Mouse (Mus musculus): ENCODE measurements around the gene Nrxn2. TPM values are rescaled to one million over a fixed set of nuclear protein-coding genes. Genes with fewer than 3 reads are reported as not detected.

The Nrxn2 gene
- polyA plus RNA-seq, 1 experiment from 2014 or later: 2.5 TPM

DNA sequence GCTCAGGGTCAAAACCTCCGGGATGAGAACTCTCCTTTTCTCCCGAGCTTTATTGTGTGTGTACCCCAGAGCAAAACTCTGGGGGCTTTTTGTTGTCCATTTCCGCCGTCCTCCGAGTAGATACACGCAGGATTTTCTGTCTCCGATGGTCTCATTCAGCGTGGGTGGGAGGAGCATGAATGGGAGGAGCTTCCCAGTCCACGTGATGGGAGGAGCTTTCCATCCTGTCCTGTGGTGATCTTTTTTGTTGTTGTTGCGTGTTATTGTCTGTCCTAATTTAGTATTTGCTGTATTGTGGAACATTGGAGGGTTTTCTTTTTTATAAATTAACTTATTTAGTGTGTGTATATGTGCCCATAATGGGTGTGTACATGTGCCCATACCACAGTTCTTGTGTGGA lies 13.1 kb upstream of the Nrxn2 start:
- Histone ChIP-seq H3K4me1 (ENCODE audit: control insufficient read depth, insufficient read depth, low read length) (peaks cover 16% of the 10 kb centered on the region), H3K4me3 (ENCODE audit: low read depth, low read length) (no peak overlapping the region), H3K27me3 (ENCODE audit: control insufficient read depth, insufficient read depth, low read length) (no peaks in the 10 kb centered on the region), H3K27ac (ENCODE audit: low read length) (no peak overlapping the region), H3K36me3 (ENCODE audit: control insufficient read depth, insufficient read depth, low read length) (no peaks in the 10 kb centered on the region), H3K4me2 (replicated peaks; ENCODE audit: low read depth, low read length) (no peak overlapping the region), H3K9me3 (ENCODE audit: control insufficient read depth, low read depth, low read length) (no peaks in the 10 kb centered on the region), H3K9ac (replicated peaks; ENCODE audit: low read depth, low read length) (no peak overlapping the region)
- no peak for ATAC-seq (ENCODE audit: insufficient number of reproducible peaks, insufficient read depth, low FRiP score, low read depth)
- WGBS: 77% methylated on average over 10 of the region's 10 CpGs

- 80% methylated on average over 8 of the region's 8 CpGs for whole genome bisulfite sequencing
- Histone ChIP-seq H3K27ac (ENCODE audit: low read length) (no peak overlapping the region), H3K36me3 (ENCODE audit: control insufficient read depth, insufficient read depth, low read length) (no peaks in the 10 kb centered on the region), H3K27me3 (ENCODE audit: control insufficient read depth, insufficient read depth, low read length) (no peaks in the 10 kb centered on the region), H3K4me1 (ENCODE audit: control insufficient read depth, insufficient read depth, low read length) (peaks cover under 1% of the 10 kb centered on the region; the same call in 1 of the 2 replicates), H3K9me3 (ENCODE audit: control insufficient read depth, low read depth, low read length) (no peaks in the 10 kb centered on the region), H3K4me3 (ENCODE audit: low read depth, low read length) (no peak overlapping the region), H3K4me2 (replicated peaks; ENCODE audit: low read depth, low read length) (no peak overlapping the region), H3K9ac (replicated peaks; ENCODE audit: low read depth, low read length) (no peak overlapping the region)
- ATAC-seq (ENCODE audit: insufficient number of reproducible peaks, insufficient read depth, low FRiP score, low read depth): no peak
Observed at GRCm38 (mm10) chr19:6407109-6407508, 11.4 kb upstream of the Nrxn2 start.

DNA sequence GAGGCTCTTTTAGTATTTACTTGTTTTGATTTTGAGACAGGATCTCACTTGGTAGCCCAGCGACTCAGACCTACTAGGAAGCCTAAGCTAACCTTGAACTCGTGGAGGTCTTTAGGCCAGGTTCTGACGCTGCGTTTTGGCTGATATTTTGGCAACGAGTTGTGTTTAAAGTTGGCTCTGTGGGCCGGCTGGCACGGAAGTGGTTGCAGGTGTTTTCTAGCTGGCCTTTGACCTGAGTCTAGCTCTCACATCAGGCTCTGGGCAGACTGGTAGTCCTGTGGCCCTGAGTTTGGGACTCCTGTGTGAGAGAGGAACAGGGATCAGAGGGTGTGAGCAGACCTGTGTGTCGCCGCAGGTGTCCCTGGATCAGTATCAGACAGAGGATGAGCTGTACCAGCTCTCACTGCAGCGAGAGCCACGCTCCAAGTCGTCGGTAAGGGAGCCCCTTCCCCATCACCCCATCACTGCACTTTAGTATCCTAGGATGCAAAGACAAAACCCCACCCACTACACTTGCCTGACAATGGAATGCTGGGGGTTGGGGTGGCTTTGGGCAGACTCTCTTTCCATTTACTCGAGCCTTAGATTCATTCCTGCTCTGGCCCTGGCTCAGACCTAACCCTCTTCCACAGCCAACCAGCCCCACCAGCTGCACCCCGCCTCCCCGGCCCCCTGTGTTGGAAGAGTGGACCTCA lies 10.6 kb upstream of the Nrxn2 start:
- no peak overlapping the region for H3K27ac ChIP-seq (ENCODE audit: low read length)
- no peak for ATAC-seq (ENCODE audit: insufficient number of reproducible peaks, insufficient read depth, low FRiP score, low read depth)
- no peaks in the 10 kb centered on the region for H3K4me1 ChIP-seq (ENCODE audit: control insufficient read depth, insufficient read depth, low read length)
- no peak overlapping the region for H3K9ac ChIP-seq (replicated peaks; ENCODE audit: low read depth, low read length)
- H3K36me3 ChIP-seq (ENCODE audit: control insufficient read depth, insufficient read depth, low read length): no peaks in the 10 kb centered on the region
- no peak overlapping the region for H3K4me3 ChIP-seq (ENCODE audit: low read depth, low read length)
- H3K9me3 ChIP-seq (ENCODE audit: control insufficient read depth, low read depth, low read length): no peaks in the 10 kb centered on the region
- 57% methylated on average over 16 of the region's 16 CpGs for WGBS
- no peak overlapping the region for H3K4me2 ChIP-seq (replicated peaks; ENCODE audit: low read depth, low read length)
- no peaks in the 10 kb centered on the region for H3K27me3 ChIP-seq (ENCODE audit: control insufficient read depth, insufficient read depth, low read length)

DNA sequence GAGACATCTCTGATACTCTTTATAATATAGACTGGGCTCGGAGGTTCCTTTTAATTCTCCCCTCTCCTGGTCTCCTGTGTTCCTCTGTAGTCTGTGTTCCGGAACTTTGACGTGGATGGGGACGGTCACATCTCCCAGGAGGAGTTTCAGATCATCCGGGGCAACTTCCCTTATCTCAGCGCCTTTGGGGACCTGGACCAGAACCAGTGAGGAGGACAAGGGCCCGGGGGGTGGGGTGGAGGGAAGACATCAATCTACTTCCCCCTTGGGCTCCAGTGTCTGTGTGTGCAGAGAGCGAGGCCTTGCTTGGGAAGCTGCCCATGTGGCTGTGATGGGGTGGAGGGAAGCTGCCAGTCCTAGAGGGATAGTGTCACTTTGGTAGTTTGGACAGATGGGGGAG lies 9.8 kb upstream of the Nrxn2 start:
- Histone ChIP-seq H3K9me3 (ENCODE audit: control insufficient read depth, low read depth, low read length) (no peaks in the 10 kb centered on the region), H3K27ac (ENCODE audit: low read length) (no peak overlapping the region), H3K36me3 (ENCODE audit: control insufficient read depth, insufficient read depth, low read length) (no peaks in the 10 kb centered on the region), H3K4me3 (ENCODE audit: low read depth, low read length) (no peak overlapping the region), H3K9ac (replicated peaks; ENCODE audit: low read depth, low read length) (no peak overlapping the region), H3K27me3 (ENCODE audit: control insufficient read depth, insufficient read depth, low read length) (no peaks in the 10 kb centered on the region), H3K4me1 (ENCODE audit: control insufficient read depth, insufficient read depth, low read length) (no peaks in the 10 kb centered on the region), H3K4me2 (replicated peaks; ENCODE audit: low read depth, low read length) (no peak overlapping the region)
- WGBS: 86% methylated on average over 8 of the region's 8 CpGs
- no peak for ATAC-seq (ENCODE audit: insufficient number of reproducible peaks, insufficient read depth, low FRiP score, low read depth)

DNA sequence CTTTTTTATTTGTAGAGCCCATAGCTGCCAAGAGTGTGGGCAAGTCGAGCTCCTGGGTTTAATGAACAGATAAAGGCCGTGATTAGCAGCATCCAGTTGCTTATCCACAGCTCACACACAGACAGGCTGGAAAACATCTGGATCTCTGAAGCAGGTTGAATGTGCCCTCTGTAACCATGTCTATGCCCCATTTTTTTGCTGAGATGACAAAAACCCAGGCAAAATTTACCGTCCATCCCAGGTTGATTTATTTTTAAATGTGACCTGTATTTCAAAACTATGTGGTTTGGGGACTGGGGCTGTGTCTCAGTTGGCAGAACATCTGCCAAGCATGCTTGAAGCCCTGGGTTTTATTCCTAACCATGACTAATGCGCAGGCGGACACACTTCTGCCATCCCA lies 9.4 kb upstream of the Nrxn2 start:
- Histone ChIP-seq H3K27me3 (ENCODE audit: control insufficient read depth, insufficient read depth, low read length) (no peaks in the 10 kb centered on the region), H3K27ac (ENCODE audit: low read length) (no peak overlapping the region), H3K36me3 (ENCODE audit: control insufficient read depth, insufficient read depth, low read length) (no peaks in the 10 kb centered on the region), H3K9ac (replicated peaks; ENCODE audit: low read depth, low read length) (no peak overlapping the region), H3K9me3 (ENCODE audit: control insufficient read depth, low read depth, low read length) (no peaks in the 10 kb centered on the region), H3K4me3 (ENCODE audit: low read depth, low read length) (no peak overlapping the region), H3K4me1 (ENCODE audit: control insufficient read depth, insufficient read depth, low read length) (no peaks in the 10 kb centered on the region), H3K4me2 (replicated peaks; ENCODE audit: low read depth, low read length) (no peak overlapping the region)
- ATAC-seq (ENCODE audit: insufficient number of reproducible peaks, insufficient read depth, low FRiP score, low read depth): no peak
- WGBS: 77% methylated on average over 5 of the region's 5 CpGs

- Histone ChIP-seq H3K4me3 (ENCODE audit: low read depth, low read length) (no peak overlapping the region), H3K4me2 (replicated peaks; ENCODE audit: low read depth, low read length) (no peak overlapping the region), H3K27me3 (ENCODE audit: control insufficient read depth, insufficient read depth, low read length) (no peaks in the 10 kb centered on the region), H3K27ac (ENCODE audit: low read length) (no peak overlapping the region), H3K36me3 (ENCODE audit: control insufficient read depth, insufficient read depth, low read length) (no peaks in the 10 kb centered on the region), H3K9me3 (ENCODE audit: control insufficient read depth, low read depth, low read length) (no peaks in the 10 kb centered on the region), H3K4me1 (ENCODE audit: control insufficient read depth, insufficient read depth, low read length) (no peaks in the 10 kb centered on the region), H3K9ac (replicated peaks; ENCODE audit: low read depth, low read length) (no peak overlapping the region)
- WGBS: 83% methylated on average over 5 of the region's 5 CpGs
- no peak for ATAC-seq (ENCODE audit: insufficient number of reproducible peaks, insufficient read depth, low FRiP score, low read depth)
Observed at GRCm38 (mm10) chr19:6409936-6410335, 8.6 kb upstream of the Nrxn2 start.

DNA sequence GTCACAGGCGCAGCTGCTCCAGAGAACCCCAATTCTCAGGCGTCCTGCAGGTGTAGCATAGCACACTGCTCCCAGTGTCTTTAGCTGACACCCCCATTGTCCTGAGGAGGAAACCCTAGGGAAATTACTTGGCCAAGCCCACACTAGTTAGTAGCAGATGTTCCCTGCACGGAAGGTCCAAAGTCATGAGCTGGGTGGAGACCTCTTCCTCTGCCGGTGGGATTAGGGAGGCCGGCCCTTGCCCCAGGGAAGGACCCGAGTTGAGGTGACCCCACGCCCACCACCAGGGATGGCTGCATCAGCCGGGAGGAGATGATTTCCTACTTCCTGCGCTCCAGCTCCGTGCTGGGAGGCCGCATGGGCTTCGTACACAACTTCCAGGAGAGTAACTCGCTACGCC lies 5.7 kb upstream of the Nrxn2 start:
- Histone ChIP-seq H3K4me2 (replicated peaks; ENCODE audit: low read depth, low read length) (no peak overlapping the region), H3K4me3 (ENCODE audit: low read depth, low read length) (no peak overlapping the region), H3K9me3 (ENCODE audit: control insufficient read depth, low read depth, low read length) (no peaks in the 10 kb centered on the region), H3K27me3 (ENCODE audit: control insufficient read depth, insufficient read depth, low read length) (0 out of 2 replicates have a peak, but pooled peaks cover 4% of the 10 kb centered on the region), H3K9ac (replicated peaks; ENCODE audit: low read depth, low read length) (no peak overlapping the region), H3K36me3 (ENCODE audit: control insufficient read depth, insufficient read depth, low read length) (no peaks in the 10 kb centered on the region), H3K27ac (ENCODE audit: low read length) (no peak overlapping the region), H3K4me1 (ENCODE audit: control insufficient read depth, insufficient read depth, low read length) (no peaks in the 10 kb centered on the region)
- no peak for ATAC-seq (ENCODE audit: insufficient number of reproducible peaks, insufficient read depth, low FRiP score, low read depth)
- 58% methylated on average over 14 of the region's 14 CpGs for WGBS

DNA sequence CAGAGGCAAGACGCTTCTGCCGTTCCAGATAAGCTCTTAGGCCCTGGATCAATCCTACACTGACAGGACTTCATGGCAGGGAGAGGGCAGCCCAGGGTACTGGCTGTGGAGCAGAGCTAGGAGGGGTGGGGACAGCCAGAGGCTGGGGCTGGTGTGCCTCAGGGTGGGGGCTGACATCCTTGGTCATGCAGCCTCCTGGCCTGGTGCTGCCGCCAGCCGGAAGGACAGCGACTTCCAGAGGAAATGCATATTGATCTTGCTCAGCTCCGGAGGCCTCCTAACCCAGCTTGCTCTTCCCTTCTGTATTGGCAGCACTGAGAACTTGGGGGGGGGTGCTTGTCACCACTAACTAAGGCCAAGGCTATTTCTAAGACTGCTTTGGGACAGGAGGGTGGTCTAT lies 3.1 kb upstream of the Nrxn2 start:
- no peak overlapping the region for H3K4me2 ChIP-seq (replicated peaks; ENCODE audit: low read depth, low read length)
- H3K27ac ChIP-seq (ENCODE audit: low read length): no peak overlapping the region
- no peaks in the 10 kb centered on the region for H3K36me3 ChIP-seq (ENCODE audit: control insufficient read depth, insufficient read depth, low read length)
- H3K4me1 ChIP-seq (ENCODE audit: control insufficient read depth, insufficient read depth, low read length): 0 out of 2 replicates have a peak, but pooled peaks cover 3% of the 10 kb centered on the region
- peaks cover 23% of the 10 kb centered on the region; the same call in 1 of the 2 replicates for H3K27me3 ChIP-seq (ENCODE audit: control insufficient read depth, insufficient read depth, low read length)
- no peaks in the 10 kb centered on the region for H3K9me3 ChIP-seq (ENCODE audit: control insufficient read depth, low read depth, low read length)
- no peak overlapping the region for H3K4me3 ChIP-seq (ENCODE audit: low read depth, low read length)
- WGBS: 38% methylated on average over 6 of the region's 6 CpGs
- no peak for ATAC-seq (ENCODE audit: insufficient number of reproducible peaks, insufficient read depth, low FRiP score, low read depth)
- H3K9ac ChIP-seq (replicated peaks; ENCODE audit: low read depth, low read length): no peak overlapping the region

Measured in stomach, embryonic 14.5 days (tissue).